Mouse (Mus musculus) MEL (cell line): ENCODE measurements at regions not wholly inside any gene's neighbourhood (a gene's known extent, or its start where the extent isn't known, plus 50 kb on each side); places are given as distances from the start of the nearest gene placed in this dataset.

Source experiments
- DNase-seq: peaks from one replicate; pipeline ENCODE4 v3.0.0; 2011; ENCODE audit warnings: low read depth, low spot score
- H3K27ac ChIP-seq: 2 replicates; pipeline ENCODE4 v1.5.1; 2012; ENCODE audit warnings: low read depth, mild to moderate bottlenecking, control low read depth, low read length, moderate library complexity; ENCODE audit not compliant: control insufficient read depth
- H3K27me3 ChIP-seq, 2 experiments: fragments of 150-350 bp in 1 of 2; sonication (generic) in 1 of 2; 2 replicates each; pipeline ENCODE4 v1.6.1; 2012; ENCODE audit warnings: low read length in 2 of 2, mild to moderate bottlenecking in 2 of 2, improper control_type of control experiment in 1 of 2, moderate library complexity in 1 of 2; ENCODE audit not compliant: insufficient read depth in 2 of 2, control insufficient read depth in 1 of 2
- H3K36me3 ChIP-seq, 2 experiments: 2 replicates each; pipeline ENCODE4 v1.6.1; 2012 to 2014; ENCODE audit warnings: low read length in 2 of 2, improper control_type of control experiment in 1 of 2, inconsistent platforms in 1 of 2, mild to moderate bottlenecking in 1 of 2; ENCODE audit not compliant: insufficient read depth in 2 of 2, control insufficient read depth in 1 of 2
- H3K4me1 ChIP-seq, 2 experiments: fragments of 150-350 bp in 1 of 2; sonication (generic) in 1 of 2; 2 replicates each; pipeline ENCODE4 v1.6.1; 2012; ENCODE audit warnings: low read length in 2 of 2, improper control_type of control experiment in 1 of 2, mild to moderate bottlenecking in 1 of 2; ENCODE audit not compliant: insufficient read depth in 2 of 2, control insufficient read depth in 1 of 2
- H3K4me3 ChIP-seq, 2 experiments: fragments of 150-350 bp in 1 of 2; sonication (generic) in 1 of 2; 2 replicates each; pipeline ENCODE4 v1.5.1; 2012; ENCODE audit warnings: low read depth in 2 of 2, low read length in 2 of 2, mild to moderate bottlenecking in 2 of 2, moderate library complexity in 2 of 2, control low read depth in 1 of 2, improper control_type of control experiment in 1 of 2; ENCODE audit not compliant: control insufficient read depth in 1 of 2, insufficient read depth in 1 of 2
- H3K79me2 ChIP-seq: 2 replicates; pipeline ENCODE4 v1.6.1; 2012; ENCODE audit warnings: mild to moderate bottlenecking, low read length, moderate library complexity; ENCODE audit not compliant: control insufficient read depth, poor library complexity, insufficient read depth
- H3K9ac ChIP-seq: 2 replicates; pipeline ENCODE4 v1.6.1; 2012; ENCODE audit warnings: low read depth, mild to moderate bottlenecking, control low read depth, low read length, moderate library complexity; ENCODE audit not compliant: control insufficient read depth, poor library complexity, severe bottlenecking
- H3K9me3 ChIP-seq: fragments of 150-350 bp; sonication (generic); replicated peaks from 2 replicates; pipeline ENCODE4 v1.6.1; 2012; ENCODE audit warnings: mild to moderate bottlenecking, low read length, improper control_type of control experiment, moderate library complexity; ENCODE audit not compliant: insufficient read depth
- BHLHE40 ChIP-seq: IDR thresholded peaks from 2 replicates; pipeline ENCODE4 v1.6.1; 2012; ENCODE audit warnings: low read depth, mild to moderate bottlenecking, inconsistent platforms, low read length, improper control_type of control experiment, borderline replicate concordance
- EP300 ChIP-seq, 2 experiments: IDR thresholded peaks; 2 replicates each; pipeline ENCODE4 v1.6.1; 2011; ENCODE audit warnings: improper control_type of control experiment in 2 of 2, low read length in 2 of 2, low read depth in 1 of 2, mild to moderate bottlenecking in 1 of 2
- GABPA ChIP-seq: IDR thresholded peaks from 2 replicates; pipeline ENCODE4 v1.6.1; 2012; ENCODE audit warnings: low read depth, mild to moderate bottlenecking, inconsistent platforms, low read length, improper control_type of control experiment, moderate library complexity
- JUND ChIP-seq: IDR thresholded peaks from 2 replicates; pipeline ENCODE4 v1.6.1; 2011; ENCODE audit warnings: low read depth, mild to moderate bottlenecking, improper control_type of control experiment, low read length
- MEF2A ChIP-seq: IDR thresholded peaks from 2 replicates; pipeline ENCODE4 v1.6.1; 2014; ENCODE audit warnings: low read depth, mild to moderate bottlenecking, inconsistent platforms, low read length, improper control_type of control experiment; ENCODE audit not compliant: poor library complexity, insufficient replicate concordance, severe bottlenecking; ENCODE audit errors: extremely low read depth
- MXI1 ChIP-seq: IDR thresholded peaks from 2 replicates; pipeline ENCODE4 v1.6.1; 2011; ENCODE audit warnings: mild to moderate bottlenecking, low read depth, low read length, improper control_type of control experiment
- NRF1 ChIP-seq: IDR thresholded peaks from 2 replicates; pipeline ENCODE4 v1.6.1; 2014; ENCODE audit warnings: low read depth, mild to moderate bottlenecking, inconsistent platforms, low read length, improper control_type of control experiment, moderate library complexity; ENCODE audit not compliant: poor library complexity, insufficient read depth, severe bottlenecking
- POLR2A ChIP-seq, 2 experiments: IDR thresholded peaks; 2 replicates each; pipeline ENCODE4 v1.6.1; 2011 to 2012; ENCODE audit warnings: low read length in 2 of 2, mild to moderate bottlenecking in 2 of 2, control low read depth in 1 of 2, improper control_type of control experiment in 1 of 2, low read depth in 1 of 2, moderate library complexity in 1 of 2; ENCODE audit not compliant: control insufficient read depth in 1 of 2, insufficient read depth in 1 of 2, poor library complexity in 1 of 2
- POLR2AphosphoS5 ChIP-seq: IDR thresholded peaks from 2 replicates; pipeline ENCODE4 v1.6.1; 2012; ENCODE audit warnings: low read depth, borderline replicate concordance, mild to moderate bottlenecking, inconsistent platforms, low read length, moderate library complexity, mixed read lengths
- SIN3A ChIP-seq: IDR thresholded peaks from 2 replicates; pipeline ENCODE4 v1.6.1; 2012; ENCODE audit warnings: low read length, improper control_type of control experiment, inconsistent platforms
- SMC3 ChIP-seq: IDR thresholded peaks from 2 replicates; pipeline ENCODE4 v1.6.1; 2011; ENCODE audit warnings: low read depth, low read length, improper control_type of control experiment
- TBP ChIP-seq: IDR thresholded peaks from 2 replicates; pipeline ENCODE4 v1.8.0; 2011; ENCODE audit warnings: low read depth, low read length, improper control_type of control experiment
- USF2 ChIP-seq, 2 experiments: IDR thresholded peaks; 2 replicates each; pipeline ENCODE4 v1.6.1; 2011 to 2012; ENCODE audit warnings: improper control_type of control experiment in 2 of 2, low read length in 2 of 2, borderline replicate concordance in 1 of 2, inconsistent platforms in 1 of 2, low read depth in 1 of 2, mild to moderate bottlenecking in 1 of 2; ENCODE audit not compliant: insufficient read depth in 1 of 2
- ZC3H11A ChIP-seq: IDR thresholded peaks from 2 replicates; pipeline ENCODE4 v1.6.1; 2012; ENCODE audit warnings: low read depth, mild to moderate bottlenecking, inconsistent platforms, low read length, improper control_type of control experiment

GRCm38 (mm10) chr1:75848436-75848835 lies 302.4 kb downstream of the Slc4a3 start:
- H3K9me3 ChIP-seq, result no peaks in the 10 kb centered on the region
- no peak for TF ChIP-seq SIN3A
- TF ChIP-seq JUND, result no peak
- TF ChIP-seq USF2 (IDR thresholded peaks at IDR 0.05; ENCODE audit: borderline replicate concordance in 1 of 2, insufficient read depth in 1 of 2, low read depth in 1 of 2, low read length in 2 of 2), result no peak
- no peak for TF ChIP-seq POLR2AphosphoS5
- no peak for TF ChIP-seq MEF2A
- TF ChIP-seq SMC3, result no peak
- no peak for TF ChIP-seq ZC3H11A
- no peak for TF ChIP-seq GABPA
- TF ChIP-seq POLR2A (IDR thresholded peaks at IDR 0.05; ENCODE audit: control insufficient read depth in 1 of 2, insufficient read depth in 1 of 2, low read depth in 1 of 2, low read length in 2 of 2, poor library complexity in 1 of 2), result no peak
- no peak for TF ChIP-seq TBP
- no peak for TF ChIP-seq MXI1
- no peak for TF ChIP-seq EP300 (IDR thresholded peaks at IDR 0.05; ENCODE audit: low read depth in 1 of 2, low read length in 2 of 2)
- TF ChIP-seq, all 39 proteins: peak for 0
- no peak overlapping the region for H3K27ac ChIP-seq
- no peak overlapping the region for H3K9ac ChIP-seq
- H3K36me3 ChIP-seq, result no peaks in the 10 kb centered on the region
- H3K4me1 ChIP-seq, result no peaks in the 10 kb centered on the region
- H3K4me3 ChIP-seq, result no peak overlapping the region
- H3K79me2 ChIP-seq, result no peaks in the 10 kb centered on the region
- no peak for DNase-seq
- H3K27me3 ChIP-seq, result no peaks in the 10 kb centered on the region

GRCm38 (mm10) chr1:75850131-75850530 lies 304.1 kb downstream of the Slc4a3 start:
- no peaks in the 10 kb centered on the region for H3K36me3 ChIP-seq
- no peaks in the 10 kb centered on the region for H3K27me3 ChIP-seq
- TF ChIP-seq POLR2A (IDR thresholded peaks at IDR 0.05; ENCODE audit: control insufficient read depth in 1 of 2, insufficient read depth in 1 of 2, low read depth in 1 of 2, low read length in 2 of 2, poor library complexity in 1 of 2) (no peak), BHLHE40 (no peak), NRF1 (no peak), MEF2A (no peak)
- no peaks in the 10 kb centered on the region for H3K79me2 ChIP-seq
- no peak for DNase-seq
- no peak overlapping the region for H3K9ac ChIP-seq
- H3K9me3 ChIP-seq, result no peaks in the 10 kb centered on the region
- H3K4me1 ChIP-seq, result no peaks in the 10 kb centered on the region
- H3K4me3 ChIP-seq, result no peak overlapping the region
- no peak overlapping the region for H3K27ac ChIP-seq
